Mouse (Mus musculus): ENCODE measurements at regions not wholly inside any gene's neighbourhood (a gene's known extent, or its start where the extent isn't known, plus 50 kb on each side); places are given as distances from the start of the nearest gene placed in this dataset.
A peak's percentile ranks its signal among the peaks of the same experiment; 100 is the strongest.

DNA sequence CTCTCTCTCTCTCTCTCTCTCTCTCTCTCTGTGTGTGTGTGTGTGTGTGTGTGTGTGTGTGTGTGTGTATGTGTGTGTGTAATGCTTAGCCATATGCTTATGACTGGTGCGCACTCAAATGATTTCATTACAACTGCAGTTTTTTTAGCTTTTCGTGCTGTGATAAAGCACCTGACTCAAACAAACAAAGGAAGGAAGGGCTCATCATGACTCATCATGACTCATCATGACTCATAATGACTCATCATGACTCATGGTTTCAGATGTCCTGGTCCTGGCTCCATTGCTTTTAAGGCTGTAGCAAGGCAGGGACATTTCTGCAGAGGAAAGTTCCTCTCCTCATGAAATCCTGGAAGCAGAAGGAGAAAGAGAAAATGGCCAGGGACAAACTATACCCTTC lies 302.9 kb downstream of the Foxa2 start:
- Histone ChIP-seq H3K27ac (ENCODE audit: insufficient read depth, low read depth, low read length, poor library complexity, severe bottlenecking) (no peak overlapping the region), H3K9me3 (ENCODE audit: control insufficient read depth, insufficient read depth, low read depth, low read length) (no peaks in the 10 kb centered on the region), H3K9ac (ENCODE audit: insufficient read depth, low read depth, low read length, poor library complexity, severe bottlenecking) (no peak overlapping the region), H3K36me3 (ENCODE audit: control insufficient read depth, insufficient read depth, low read length, poor library complexity, severe bottlenecking) (no peaks in the 10 kb centered on the region), H3K4me3 (ENCODE audit: insufficient read depth in 1 of 2, low read depth in 1 of 2, low read length in 2 of 2, poor library complexity in 1 of 2, severe bottlenecking in 1 of 2) (no peak overlapping the region), H3K4me1 (ENCODE audit: control insufficient read depth in 2 of 2, insufficient read depth in 2 of 2, low read length in 2 of 2, poor library complexity in 1 of 2) (no peaks in the 10 kb centered on the region)
- in situ Hi-C loops (cut with MboI; ENCODE audit: low sequenced_read_pairs in 2 of 2, unreplicated experiment in 2 of 2), result no loop called here
- peak; percentile 16 for DNase-seq (ENCODE audit: low read depth, low spot score)
- TF ChIP-seq MAFK (IDR thresholded peaks at IDR 0.05; ENCODE audit: insufficient read depth, low read depth, low read length) (peak; percentile 92), ZC3H11A (IDR thresholded peaks at IDR 0.05; ENCODE audit: borderline replicate concordance, low read depth, low read length) (no peak)

DNA sequence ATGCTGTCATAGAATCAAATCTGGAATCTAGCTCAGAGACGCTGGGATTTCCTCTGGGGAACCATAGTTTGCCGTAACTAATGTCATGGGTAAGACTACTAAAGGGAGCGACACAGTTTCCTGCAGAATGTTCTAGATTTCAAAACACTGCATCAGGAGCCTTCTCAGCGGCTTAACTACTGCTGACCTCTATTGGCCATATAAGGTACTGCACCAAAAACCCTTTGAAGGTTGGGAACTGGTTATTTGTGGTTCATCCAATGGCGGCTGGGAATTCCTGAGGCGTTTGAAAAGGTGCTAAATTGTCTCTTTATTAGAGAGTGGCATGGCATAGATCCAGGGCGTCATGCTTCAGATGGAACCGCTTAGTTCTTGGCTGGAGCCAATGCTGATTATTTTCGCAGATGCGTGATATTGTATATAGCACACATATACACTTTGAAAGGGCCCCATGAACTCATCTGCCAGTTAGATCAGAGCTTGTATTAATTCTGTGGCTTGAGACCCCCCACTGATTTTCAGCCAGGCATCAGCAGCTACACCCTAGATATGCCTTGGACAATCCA lies 308.4 kb downstream of the Foxa2 start:
- H3K4me1 ChIP-seq (ENCODE audit: control insufficient read depth in 2 of 2, insufficient read depth in 2 of 2, low read length in 2 of 2, poor library complexity in 1 of 2), result peaks cover 0 to 4% of the 10 kb centered on the region in 2 experiments; a peak in 1 of 4 replicates
- in situ Hi-C loops (cut with MboI; ENCODE audit: low sequenced_read_pairs in 2 of 2, unreplicated experiment in 2 of 2), result no loop called here
- no peak for TF ChIP-seq ZC3H11A (IDR thresholded peaks at IDR 0.05; ENCODE audit: borderline replicate concordance, low read depth, low read length)
- TF ChIP-seq ZNF384 (IDR thresholded peaks at IDR 0.05; ENCODE audit: low read depth, low read length), result no peak
- no peak for TF ChIP-seq MAFK (IDR thresholded peaks at IDR 0.05; ENCODE audit: insufficient read depth, low read depth, low read length)
- no peak for TF ChIP-seq CHD2 (IDR thresholded peaks at IDR 0.05; ENCODE audit: low read depth, low read length)
- no peak for TF ChIP-seq HCFC1 (IDR thresholded peaks at IDR 0.05; ENCODE audit: borderline replicate concordance, insufficient read depth, low read length)
- H3K9me3 ChIP-seq (ENCODE audit: control insufficient read depth, insufficient read depth, low read depth, low read length), result no peaks in the 10 kb centered on the region
- DNase-seq (ENCODE audit: low read depth, low spot score), result peak; percentile 60
- H3K9ac ChIP-seq (ENCODE audit: insufficient read depth, low read depth, low read length, poor library complexity, severe bottlenecking), result no peak overlapping the region
- H3K36me3 ChIP-seq (ENCODE audit: control insufficient read depth, insufficient read depth, low read length, poor library complexity, severe bottlenecking), result no peaks in the 10 kb centered on the region
- H3K4me3 ChIP-seq (ENCODE audit: insufficient read depth in 1 of 2, low read depth in 1 of 2, low read length in 2 of 2, poor library complexity in 1 of 2, severe bottlenecking in 1 of 2), result no peak overlapping the region
- no peak overlapping the region for H3K27ac ChIP-seq (ENCODE audit: insufficient read depth, low read depth, low read length, poor library complexity, severe bottlenecking)

DNA sequence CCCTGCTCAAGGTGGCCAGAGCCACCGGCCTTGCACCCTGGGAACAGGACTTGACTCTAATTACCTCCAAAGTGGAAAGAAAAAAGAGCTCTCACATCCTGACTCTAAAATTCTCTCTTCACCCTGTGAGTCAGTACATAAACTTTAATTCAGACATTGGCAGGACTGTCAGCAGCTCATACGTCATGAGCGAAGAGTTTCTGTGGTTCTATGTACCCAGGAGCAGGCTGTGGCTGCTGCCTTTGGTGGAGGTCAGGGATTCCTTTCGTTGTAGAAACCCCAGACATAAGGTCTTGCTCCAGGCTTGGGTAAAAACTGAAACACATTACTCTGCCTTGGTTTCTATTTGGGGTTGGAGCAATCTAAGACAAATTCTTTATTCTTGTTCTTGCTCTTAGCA lies 319.4 kb downstream of the Foxa2 start:
- Histone ChIP-seq H3K9ac (ENCODE audit: insufficient read depth, low read depth, low read length, poor library complexity, severe bottlenecking) (no peak overlapping the region), H3K4me1 (ENCODE audit: control insufficient read depth in 2 of 2, insufficient read depth in 2 of 2, low read length in 2 of 2, poor library complexity in 1 of 2) (no peaks in the 10 kb centered on the region), H3K27ac (ENCODE audit: insufficient read depth, low read depth, low read length, poor library complexity, severe bottlenecking) (no peak overlapping the region), H3K9me3 (ENCODE audit: control insufficient read depth, insufficient read depth, low read depth, low read length) (no peaks in the 10 kb centered on the region), H3K4me3 (ENCODE audit: insufficient read depth in 1 of 2, low read depth in 1 of 2, low read length in 2 of 2, poor library complexity in 1 of 2, severe bottlenecking in 1 of 2) (no peak overlapping the region), H3K36me3 (ENCODE audit: control insufficient read depth, insufficient read depth, low read length, poor library complexity, severe bottlenecking) (no peaks in the 10 kb centered on the region)
- no peak for DNase-seq (ENCODE audit: low read depth, low spot score)
- in situ Hi-C loops (cut with MboI; ENCODE audit: low sequenced_read_pairs in 2 of 2, unreplicated experiment in 2 of 2), result no loop called here
- TF ChIP-seq ZNF384 (IDR thresholded peaks at IDR 0.05; ENCODE audit: low read depth, low read length) (no peak), ZC3H11A (IDR thresholded peaks at IDR 0.05; ENCODE audit: borderline replicate concordance, low read depth, low read length) (no peak), HCFC1 (IDR thresholded peaks at IDR 0.05; ENCODE audit: borderline replicate concordance, insufficient read depth, low read length) (no peak)

- no peaks in the 10 kb centered on the region for H3K9me3 ChIP-seq (ENCODE audit: control insufficient read depth, insufficient read depth, low read depth, low read length)
- in situ Hi-C loops (cut with MboI; ENCODE audit: low sequenced_read_pairs in 2 of 2, unreplicated experiment in 2 of 2), result no loop called here
- no peak for DNase-seq (ENCODE audit: low read depth, low spot score)
- H3K4me1 ChIP-seq (ENCODE audit: control insufficient read depth in 2 of 2, insufficient read depth in 2 of 2, low read length in 2 of 2, poor library complexity in 1 of 2), result no peaks in the 10 kb centered on the region
- no peaks in the 10 kb centered on the region for H3K36me3 ChIP-seq (ENCODE audit: control insufficient read depth, insufficient read depth, low read length, poor library complexity, severe bottlenecking)
- no peak overlapping the region for H3K27ac ChIP-seq (ENCODE audit: insufficient read depth, low read depth, low read length, poor library complexity, severe bottlenecking)
- TF ChIP-seq MAFK (IDR thresholded peaks at IDR 0.05; ENCODE audit: insufficient read depth, low read depth, low read length) (no peak), ZC3H11A (IDR thresholded peaks at IDR 0.05; ENCODE audit: borderline replicate concordance, low read depth, low read length) (no peak), ZNF384 (IDR thresholded peaks at IDR 0.05; ENCODE audit: low read depth, low read length) (no peak), HCFC1 (IDR thresholded peaks at IDR 0.05; ENCODE audit: borderline replicate concordance, insufficient read depth, low read length) (no peak), CHD2 (IDR thresholded peaks at IDR 0.05; ENCODE audit: low read depth, low read length) (no peak)
- H3K4me3 ChIP-seq (ENCODE audit: insufficient read depth in 1 of 2, low read depth in 1 of 2, low read length in 2 of 2, poor library complexity in 1 of 2, severe bottlenecking in 1 of 2), result no peak overlapping the region
- H3K9ac ChIP-seq (ENCODE audit: insufficient read depth, low read depth, low read length, poor library complexity, severe bottlenecking), result no peak overlapping the region
Observed at GRCm38 (mm10) chr2:147718936-147719335, 327.8 kb downstream of the Foxa2 start.

- Histone ChIP-seq H3K9ac (ENCODE audit: insufficient read depth, low read depth, low read length, poor library complexity, severe bottlenecking) (no peak overlapping the region), H3K4me1 (ENCODE audit: control insufficient read depth in 2 of 2, insufficient read depth in 2 of 2, low read length in 2 of 2, poor library complexity in 1 of 2) (no peaks in the 10 kb centered on the region), H3K36me3 (ENCODE audit: control insufficient read depth, insufficient read depth, low read length, poor library complexity, severe bottlenecking) (no peaks in the 10 kb centered on the region), H3K4me3 (ENCODE audit: insufficient read depth in 1 of 2, low read depth in 1 of 2, low read length in 2 of 2, poor library complexity in 1 of 2, severe bottlenecking in 1 of 2) (no peak overlapping the region), H3K9me3 (ENCODE audit: control insufficient read depth, insufficient read depth, low read depth, low read length) (no peaks in the 10 kb centered on the region), H3K27ac (ENCODE audit: insufficient read depth, low read depth, low read length, poor library complexity, severe bottlenecking) (no peak overlapping the region)
- no peak for TF ChIP-seq MAFK (IDR thresholded peaks at IDR 0.05; ENCODE audit: insufficient read depth, low read depth, low read length)
- no peak for TF ChIP-seq ZNF384 (IDR thresholded peaks at IDR 0.05; ENCODE audit: low read depth, low read length)
- in situ Hi-C loops (cut with MboI; ENCODE audit: low sequenced_read_pairs in 2 of 2, unreplicated experiment in 2 of 2), result no loop called here
- DNase-seq (ENCODE audit: low read depth, low spot score), result no peak
Observed at GRCm38 (mm10) chr2:147717484-147717947, 329.3 kb downstream of the Foxa2 start.
